Mouse (Mus musculus): ENCODE measurements around the gene Rnf26.

Gene Rnf26

GRCm38 (mm10) chr9:44075996-44076763, 37.1 kb downstream of the Rnf26 start:
- in situ Hi-C loops (cut with MboI, MseI): loop anchor here (25.0 kb wide), 3 partner anchors 339 to 1964 kb away; partner anchors contain the start of genes Nectin1 and Sorl1

- in situ Hi-C loops (cut with MboI, MseI): loop anchor here (25.0 kb wide), 3 partner anchors 338 to 1963 kb away; partner anchors contain the start of genes Nectin1 and Sorl1
Observed at GRCm38 (mm10) chr9:44075276-44075995, 37.9 kb downstream of the Rnf26 start.

- in situ Hi-C loops (cut with MboI, MseI): loop anchor here (25.0 kb wide), 3 partner anchors 337 to 1962 kb away; partner anchors contain the start of genes Nectin1 and Sorl1
Observed at GRCm38 (mm10) chr9:44074395-44075275, 38.7 kb downstream of the Rnf26 start.

GRCm38 (mm10) chr9:44073115-44073514, 40.2 kb downstream of the Rnf26 start:
- in situ Hi-C loops (cut with MboI, MseI): no loop called here

GRCm38 (mm10) chr9:44072599-44072915, 40.8 kb downstream of the Rnf26 start:
- in situ Hi-C loops (cut with MboI, MseI): no loop called here

- in situ Hi-C loops (cut with MboI, MseI): no loop called here
Observed at GRCm38 (mm10) chr9:44071914-44072598, 41.3 kb downstream of the Rnf26 start.

- in situ Hi-C loops (cut with MboI, MseI): no loop called here
Observed at GRCm38 (mm10) chr9:44070844-44071231, 42.5 kb downstream of the Rnf26 start.

GRCm38 (mm10) chr9:44070113-44070843, 43.0 kb downstream of the Rnf26 start:
- in situ Hi-C loops (cut with MboI, MseI): no loop called here

GRCm38 (mm10) chr9:44069252-44069651, 44.1 kb downstream of the Rnf26 start:
- in situ Hi-C loops (cut with MboI, MseI): no loop called here

- in situ Hi-C loops (cut with MboI, MseI): no loop called here
Observed at GRCm38 (mm10) chr9:44067960-44068330, 45.4 kb downstream of the Rnf26 start.

- in situ Hi-C loops (cut with MboI, MseI): no loop called here
Observed at GRCm38 (mm10) chr9:44067241-44067959, 45.9 kb downstream of the Rnf26 start.

- in situ Hi-C loops (cut with MboI, MseI): no loop called here
Observed at GRCm38 (mm10) chr9:44066785-44067225, 46.5 kb downstream of the Rnf26 start, which contains the start of gene Usp2. Usp2 (plus strand) TSS chr9:44067021.

- in situ Hi-C loops (cut with MboI, MseI): no loop called here
Observed at GRCm38 (mm10) chr9:44065177-44065576, 48.1 kb downstream of the Rnf26 start.

GRCm38 (mm10) chr9:44058606-44059005, 54.7 kb downstream of the Rnf26 start:
- in situ Hi-C loops (cut with MboI, MseI): no loop called here

- in situ Hi-C loops (cut with MboI, MseI): no loop called here
Observed at GRCm38 (mm10) chr9:44053936-44054335, 59.4 kb downstream of the Rnf26 start.

- in situ Hi-C loops (cut with MboI, MseI): no loop called here
Observed at GRCm38 (mm10) chr9:44052855-44053254, 60.5 kb downstream of the Rnf26 start.

- in situ Hi-C loops (cut with MboI, MseI): loop anchor here (5.0 kb wide), 1 partner anchor 57 kb away; no protein-coding TSS in a partner anchor
Observed at GRCm38 (mm10) chr9:44049381-44050165, 63.7 kb downstream of the Rnf26 start.

GRCm38 (mm10) chr9:44048541-44049380, 64.6 kb downstream of the Rnf26 start:
- in situ Hi-C loops (cut with MboI, MseI): loop anchor here (5.0 kb wide), 1 partner anchor 56 kb away; no protein-coding TSS in a partner anchor

Measured in T-helper 1 cell (primary cell).